22 mouse cellular contexts compared by ENCODE assay signal in genomic region chr7:92292918-92293518, GRCm38 (mm10).
A peak's percentile ranks its signal among the peaks of the same experiment; 100 is the strongest.
DNase-seq lines count a peak whose midpoint lies in the region; ATAC-seq lines count a peak whose summit lies in the region.
"Had no signal": no experiment of that assay in that cellular context is flagged by ENCODE, and none has a peak within 500 bp of the region (broad histone marks: within the 10 kb centered on the region; RNA-seq: fewer than 3 reads in every experiment).

No protein-coding gene starts in this region.

- no peak for DNase-seq in neural tube, embryonic 11.5 days (ENCODE audit: low spot score)
- DNase-seq in neural tube, embryonic 10.5 days (ENCODE audit: extremely low spot score, low spot score), result no peak
- no peak for DNase-seq in left cerebral cortex, postnatal 10 days (ENCODE audit: extremely low spot score in 1 of 2, low spot score in 2 of 2)
- DNase-seq in spleen, postnatal 4 days (ENCODE audit: low spot score in 2 of 2), result no peak
- DNase-seq: adrenal gland, adult 2 months; adrenal gland, postnatal 10 days; adrenal gland, postnatal 25 days; cerebellum, adult 11 months; cerebellum, adult 18-20 months; cerebellum, adult 8-10 months; cerebellum, adult 9-11 months; cerebellum, postnatal 14 days; cerebellum, postnatal 36 days; embryo, embryonic 11 days had no signal

- no peak overlapping the region for H3K27ac ChIP-seq in neural tube, embryonic 11.5 days (ENCODE audit: low read depth, low read length)
- H3K27ac ChIP-seq in neural tube, embryonic 13.5 days (replicated peaks), result 0 out of 2 replicates have a peak overlapping the region, but pooled peaks have one; percentile 3
- no peak overlapping the region for H3K27ac ChIP-seq in neural tube, embryonic 15.5 days (replicated peaks)
- H3K27ac ChIP-seq: embryonic facial prominence, embryonic 13.5 days; embryonic facial prominence, embryonic 15.5 days; forebrain, embryonic 10.5 days; forebrain, embryonic 12.5 days had no signal

- peak; percentile 80 for ATAC-seq in neural tube, embryonic 11.5 days (ENCODE audit: insufficient read depth, low FRiP score, low TSS enrichment)
- peak; percentile 74; the same call in 1 of the 2 replicates for ATAC-seq in neural tube, embryonic 13.5 days (ENCODE audit: low read depth)
- ATAC-seq in neural tube, embryonic 15.5 days (ENCODE audit: low FRiP score), result peak; percentile 55; the same call in 1 of the 2 replicates
- ATAC-seq: forebrain, embryonic 14.5 days had no signal

- intact Hi-C loops in left cerebral cortex, postnatal 10 days (cut with DNase I), result no loop called here

- H3K27me3 ChIP-seq in neural tube, embryonic 11.5 days (ENCODE audit: control insufficient read depth, insufficient read depth, low read length), result no peaks in the 10 kb centered on the region
- H3K27me3 ChIP-seq in neural tube, embryonic 13.5 days, result no peaks in the 10 kb centered on the region
- no peaks in the 10 kb centered on the region for H3K27me3 ChIP-seq in neural tube, embryonic 15.5 days (replicated peaks)
- H3K27me3 ChIP-seq: embryonic facial prominence, embryonic 13.5 days; embryonic facial prominence, embryonic 15.5 days; forebrain, embryonic 12.5 days had no signal

- no peak overlapping the region for H3K4me2 ChIP-seq in neural tube, embryonic 11.5 days (ENCODE audit: low read depth)
- no peak overlapping the region for H3K4me2 ChIP-seq in neural tube, embryonic 13.5 days
- H3K4me2 ChIP-seq in neural tube, embryonic 15.5 days, result no peak overlapping the region
- H3K4me2 ChIP-seq: embryonic facial prominence, embryonic 13.5 days; embryonic facial prominence, embryonic 15.5 days; forebrain, embryonic 12.5 days had no signal

- H3K4me3 ChIP-seq in neural tube, embryonic 11.5 days (ENCODE audit: low read depth, low read length), result no peak overlapping the region
- no peak overlapping the region for H3K4me3 ChIP-seq in neural tube, embryonic 13.5 days
- no peak overlapping the region for H3K4me3 ChIP-seq in neural tube, embryonic 15.5 days (replicated peaks)
- H3K4me3 ChIP-seq: embryonic facial prominence, embryonic 13.5 days; embryonic facial prominence, embryonic 15.5 days; erythroblast, embryonic 14.5 days; forebrain, embryonic 10.5 days; forebrain, embryonic 12.5 days had no signal

- no peaks in the 10 kb centered on the region for H3K36me3 ChIP-seq in neural tube, embryonic 11.5 days (ENCODE audit: control insufficient read depth, insufficient read depth, low read length)
- no peaks in the 10 kb centered on the region for H3K36me3 ChIP-seq in neural tube, embryonic 13.5 days
- no peaks in the 10 kb centered on the region for H3K36me3 ChIP-seq in neural tube, embryonic 15.5 days
- H3K36me3 ChIP-seq: embryonic facial prominence, embryonic 13.5 days; embryonic facial prominence, embryonic 15.5 days; forebrain, embryonic 10.5 days; forebrain, embryonic 12.5 days had no signal

- 44% methylated on average over 8 of the region's 8 CpGs for WGBS in neural tube, embryonic 11.5 days
- 20% methylated on average over 8 of the region's 8 CpGs for WGBS in neural tube, embryonic 13.5 days
- 16% methylated on average over 8 of the region's 8 CpGs for WGBS in neural tube, embryonic 15.5 days

- no peaks in the 10 kb centered on the region for H3K9me3 ChIP-seq in neural tube, embryonic 11.5 days (ENCODE audit: control insufficient read depth, low read length)
- no peaks in the 10 kb centered on the region for H3K9me3 ChIP-seq in neural tube, embryonic 13.5 days
- no peaks in the 10 kb centered on the region for H3K9me3 ChIP-seq in neural tube, embryonic 15.5 days (replicated peaks)
- H3K9me3 ChIP-seq: embryonic facial prominence, embryonic 13.5 days; embryonic facial prominence, embryonic 15.5 days; forebrain, embryonic 10.5 days; forebrain, embryonic 12.5 days had no signal

- no peaks in the 10 kb centered on the region for H3K4me1 ChIP-seq in neural tube, embryonic 11.5 days (ENCODE audit: control insufficient read depth, insufficient read depth, low read length)
- H3K4me1 ChIP-seq in neural tube, embryonic 13.5 days (replicated peaks), result peaks cover 8% of the 10 kb centered on the region; the same call in 1 of the 2 replicates
- peaks cover 10% of the 10 kb centered on the region for H3K4me1 ChIP-seq in neural tube, embryonic 15.5 days
- H3K4me1 ChIP-seq: embryonic facial prominence, embryonic 13.5 days; embryonic facial prominence, embryonic 15.5 days; forebrain, embryonic 10.5 days; forebrain, embryonic 12.5 days had no signal

- H3K9ac ChIP-seq in neural tube, embryonic 11.5 days (ENCODE audit: low read length), result no peak overlapping the region
- H3K9ac ChIP-seq in neural tube, embryonic 13.5 days, result no peak overlapping the region
- no peak overlapping the region for H3K9ac ChIP-seq in neural tube, embryonic 15.5 days (replicated peaks)
- H3K9ac ChIP-seq: embryonic facial prominence, embryonic 13.5 days; embryonic facial prominence, embryonic 15.5 days; forebrain, embryonic 12.5 days had no signal
